Mouse (Mus musculus): Measurements from ENCODE around the gene Astl.
A peak's percentile ranks its signal among the peaks of the same experiment; 100 is the strongest.

Astl gene

DNA sequence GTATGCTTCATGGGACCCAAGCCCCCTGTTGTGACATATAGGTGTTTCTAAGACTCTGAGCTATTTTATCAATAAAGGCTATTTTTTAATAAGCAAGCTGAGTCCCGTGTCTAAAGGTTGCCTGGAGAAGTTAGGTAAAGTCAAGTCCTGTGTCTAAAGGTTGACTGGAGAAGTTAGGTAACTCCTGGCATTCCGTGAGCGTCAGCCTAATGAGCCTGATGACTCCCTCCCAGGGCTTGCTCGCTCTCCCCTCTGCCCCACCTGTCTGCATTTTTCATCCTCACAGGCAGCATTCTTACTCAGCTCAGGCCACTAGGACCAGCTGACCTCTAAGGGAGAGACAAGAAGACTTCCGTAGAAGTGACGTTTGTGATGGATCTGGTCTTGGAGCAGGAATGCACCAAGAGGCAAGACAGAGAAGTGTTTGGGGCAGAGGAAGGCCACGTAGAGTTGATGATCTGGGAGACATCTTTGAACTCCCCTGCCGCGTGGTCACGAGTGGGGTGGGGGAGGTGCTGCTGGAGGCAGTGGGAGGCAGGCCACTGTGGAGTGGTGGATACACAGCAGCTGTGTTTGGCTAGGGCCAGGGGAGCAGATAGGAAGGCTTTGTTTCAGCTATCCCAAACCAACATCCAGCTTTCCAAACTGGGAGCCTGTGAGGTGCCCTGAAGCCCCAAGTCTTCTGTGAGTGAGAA is 28.8 kb downstream of the Astl start:
- DNase-seq (ENCODE audit: low spot score) = no peak

DNA sequence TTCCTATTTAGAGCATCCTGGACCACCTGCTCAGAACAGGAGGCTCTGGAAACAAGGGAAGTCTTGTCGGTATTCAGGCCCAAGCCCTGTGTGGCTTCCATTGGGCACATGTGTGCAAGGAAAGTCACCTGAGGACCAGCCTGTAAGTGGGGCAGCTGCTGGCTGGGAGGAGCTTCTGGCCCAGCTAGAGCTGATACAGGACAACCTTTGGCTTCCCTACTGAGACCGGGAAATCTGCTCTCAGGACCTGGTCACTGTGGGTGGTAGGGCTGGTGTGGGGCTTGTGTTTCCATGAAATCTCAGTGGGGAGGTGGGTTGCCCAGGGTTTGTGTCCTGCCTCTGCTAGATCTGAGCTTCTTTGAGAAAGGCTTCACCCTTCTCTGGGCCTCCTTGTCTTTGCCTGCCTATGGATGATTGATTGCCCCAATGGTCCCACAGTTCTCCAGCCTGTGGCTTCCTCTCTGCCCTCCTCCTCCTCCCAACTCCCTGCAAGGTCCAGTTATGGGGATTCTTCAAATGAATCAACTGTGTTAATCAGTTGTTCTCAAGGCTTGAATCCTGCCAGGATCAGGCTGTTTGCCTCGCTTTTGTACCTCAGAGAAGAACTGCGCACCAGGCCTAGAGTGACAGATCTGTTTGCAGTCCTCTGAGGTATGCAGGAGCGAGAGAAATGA is 31.4 kb downstream of the Astl start:
- DNase-seq (ENCODE audit: low spot score) = no peak

DNA sequence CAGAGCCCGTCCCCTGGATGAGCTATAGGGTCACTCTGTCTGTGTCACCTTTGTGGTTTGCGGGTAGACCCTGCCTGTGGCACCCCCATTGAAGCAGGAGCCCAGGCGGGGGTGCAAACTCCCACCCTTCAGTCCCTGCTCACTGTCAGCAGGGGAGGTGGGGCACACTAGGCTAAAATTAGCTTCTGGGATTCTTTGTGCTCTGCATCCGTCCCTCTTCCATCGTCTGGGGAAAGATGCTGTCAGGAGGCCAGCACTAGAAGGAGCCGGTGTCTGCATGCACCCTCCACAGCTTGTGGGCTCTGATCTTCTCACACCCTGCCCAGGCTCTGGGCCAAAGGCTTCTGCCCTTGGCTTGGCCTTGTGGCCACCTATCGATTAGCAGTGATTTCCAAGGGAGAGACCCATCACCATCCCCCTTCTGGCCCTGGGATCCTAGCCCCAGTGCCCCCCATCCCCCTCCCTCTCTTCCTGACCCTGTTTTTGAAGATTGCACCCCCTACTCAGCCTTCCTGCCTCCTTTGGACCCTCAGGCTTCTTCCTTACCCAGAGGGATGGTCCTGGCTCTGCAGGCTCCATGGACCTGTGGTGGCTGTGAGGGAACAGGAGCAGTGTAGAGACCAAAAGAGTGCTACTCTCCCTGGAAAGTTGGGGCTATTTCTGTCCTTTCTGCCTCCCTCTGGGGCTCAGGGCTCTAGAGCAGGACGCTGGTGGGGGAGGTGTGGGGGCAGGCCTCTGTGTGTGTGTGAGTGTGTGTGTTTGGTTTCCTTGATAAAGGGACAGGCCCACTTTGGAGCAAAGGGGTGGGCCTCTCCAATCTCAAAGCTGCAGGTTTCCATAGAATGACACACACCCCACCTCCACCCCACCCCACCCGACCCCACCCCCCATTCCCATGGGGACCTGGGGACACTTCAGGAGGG is 32.4 kb downstream of the Astl start:
- DNase-seq (ENCODE audit: low spot score) = no peak

DNA sequence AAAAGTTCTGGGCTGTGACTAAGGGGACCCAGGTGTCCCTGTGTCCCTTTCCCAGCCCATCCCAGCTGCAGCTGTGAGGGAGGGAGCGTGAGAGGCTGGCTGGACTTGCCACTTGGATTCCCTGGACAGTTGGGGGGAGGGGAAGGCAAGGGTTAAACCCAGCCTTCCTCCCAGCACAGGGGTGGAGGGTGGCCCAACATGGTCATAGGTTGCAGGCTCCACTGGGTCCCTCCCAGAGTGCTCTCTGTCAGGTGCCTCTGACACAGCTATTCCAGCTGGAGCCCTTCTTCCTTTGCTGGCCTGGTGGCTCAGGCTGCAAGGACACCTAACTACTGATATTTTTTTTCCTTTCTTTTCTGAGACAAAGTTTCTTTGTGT is 33.0 kb downstream of the Astl start:
- DNase-seq (ENCODE audit: low spot score) = no peak

DNA sequence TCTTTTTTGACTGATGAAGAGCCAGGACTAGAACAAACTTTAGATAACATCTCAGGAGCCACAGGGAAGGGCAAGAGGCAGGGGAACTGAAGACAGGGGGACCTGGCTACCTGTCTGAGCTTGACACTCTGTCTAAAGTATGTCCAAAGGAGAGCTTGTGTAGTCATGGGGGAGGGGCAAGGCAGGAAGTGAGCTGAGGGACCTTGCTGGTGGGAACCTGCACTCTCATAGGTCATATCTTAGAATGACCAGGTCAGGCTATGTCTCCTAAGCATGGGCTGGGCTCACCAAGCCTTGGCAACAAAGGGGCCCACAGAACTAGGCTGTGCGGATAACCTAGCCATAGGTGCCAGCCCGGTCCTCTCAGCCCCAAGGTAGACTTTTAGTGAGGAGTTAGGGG is 33.6 kb downstream of the Astl start:
- no peak for DNase-seq (ENCODE audit: low spot score)

DNA sequence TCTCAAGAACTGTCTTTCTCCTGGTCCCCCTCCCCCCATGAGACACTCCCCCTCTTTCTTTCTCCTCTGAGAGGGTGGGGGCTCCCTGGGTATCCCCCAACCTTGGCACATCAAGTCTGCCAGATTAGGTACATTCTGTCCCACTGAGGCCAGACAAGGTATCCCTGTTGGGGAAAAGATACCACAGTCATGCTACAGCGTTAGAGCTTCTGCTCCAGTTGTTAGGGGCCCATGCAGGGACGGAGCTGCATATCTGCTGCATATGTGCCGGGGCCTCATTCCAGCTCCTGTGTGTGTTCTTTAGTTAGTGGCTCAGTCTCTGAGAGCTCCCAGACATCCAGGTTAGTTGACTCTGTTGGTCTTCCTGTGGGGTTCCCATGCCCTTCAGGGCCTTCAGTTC is 35.7 kb downstream of the Astl start:
- no peak for DNase-seq (ENCODE audit: low spot score)

DNA sequence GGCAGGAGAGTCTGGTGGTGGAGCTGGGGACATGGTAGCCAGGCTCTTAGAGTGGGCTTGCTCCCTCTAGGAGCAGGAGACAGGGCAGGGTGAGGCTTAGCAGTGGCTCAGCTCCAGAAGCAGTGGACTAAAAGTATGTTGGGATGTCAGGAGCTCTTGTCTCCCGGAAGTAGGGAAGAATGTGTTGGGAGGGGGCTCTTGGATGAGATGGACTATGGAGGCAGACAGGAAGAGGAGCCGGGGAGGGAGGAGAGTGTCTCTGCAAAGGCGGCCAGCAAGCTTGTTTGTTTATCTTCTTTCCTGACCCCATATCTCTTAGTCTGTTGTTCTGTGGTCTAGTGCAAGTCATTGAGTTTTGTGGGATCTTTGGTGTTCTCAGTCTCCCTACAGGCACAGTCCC is 36.6 kb downstream of the Astl start:
- DNase-seq (ENCODE audit: low spot score) = no peak

DNA sequence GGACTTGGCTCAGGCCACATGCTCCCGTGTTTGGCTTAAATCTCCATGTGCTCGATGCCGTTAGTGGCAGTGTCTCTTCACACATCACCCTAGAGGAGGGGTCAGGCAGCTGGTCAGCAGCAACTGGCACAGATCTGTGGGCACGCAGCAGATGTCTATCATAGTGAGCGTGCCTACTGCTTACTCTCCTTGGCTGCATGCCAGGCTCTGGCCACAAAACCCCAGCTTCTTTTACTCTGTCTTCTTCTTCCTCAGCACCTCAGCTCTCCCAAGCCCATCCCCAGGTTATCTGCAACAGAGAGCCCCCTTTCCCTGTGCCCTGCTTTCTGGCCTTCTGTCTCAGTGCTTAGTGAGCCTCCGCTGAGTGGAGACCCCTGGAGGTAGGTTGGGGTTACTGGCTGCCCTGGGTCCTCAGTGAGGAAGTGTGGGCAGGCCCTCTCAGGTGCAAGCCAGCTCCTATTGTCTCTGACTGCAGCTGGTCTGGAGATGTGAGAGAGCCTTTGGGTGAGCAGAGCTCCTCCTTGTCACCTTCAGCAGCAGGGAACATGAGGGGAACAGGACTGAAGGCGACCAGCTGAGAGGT is 37.4 kb downstream of the Astl start:
- peak; percentile 58 for DNase-seq (ENCODE audit: low spot score)

DNA sequence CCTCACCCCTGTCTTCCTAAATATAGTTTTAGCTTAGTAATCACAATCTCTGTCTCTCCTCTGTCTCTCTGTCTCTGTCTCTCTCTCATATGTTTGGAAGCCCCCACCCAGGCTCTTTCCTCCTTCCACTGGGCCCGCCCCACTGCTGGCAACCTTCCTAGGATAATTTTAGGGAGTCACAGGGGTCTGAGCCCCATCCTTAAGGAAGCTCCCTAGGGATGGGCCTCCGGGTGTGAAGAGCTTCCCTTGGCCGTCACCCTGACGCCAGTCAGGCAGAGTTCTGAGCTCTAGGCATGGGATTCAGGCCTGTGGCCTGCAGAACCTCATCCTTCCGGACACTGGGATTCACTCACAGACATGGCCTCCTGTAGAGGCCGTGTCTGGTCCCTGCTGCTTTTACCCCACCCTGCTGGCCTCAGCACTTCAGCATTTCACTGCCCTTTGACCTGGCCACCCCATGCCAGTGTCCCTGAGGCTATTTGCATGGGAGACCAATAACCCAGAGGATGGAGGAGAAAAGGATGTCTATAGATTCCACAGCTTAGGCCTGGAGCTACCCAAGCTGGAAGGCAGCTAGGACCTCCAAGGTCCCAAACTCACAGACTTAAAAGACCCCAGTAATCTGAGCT is 38.1 kb downstream of the Astl start:
- no peak for DNase-seq (ENCODE audit: low spot score)

DNA sequence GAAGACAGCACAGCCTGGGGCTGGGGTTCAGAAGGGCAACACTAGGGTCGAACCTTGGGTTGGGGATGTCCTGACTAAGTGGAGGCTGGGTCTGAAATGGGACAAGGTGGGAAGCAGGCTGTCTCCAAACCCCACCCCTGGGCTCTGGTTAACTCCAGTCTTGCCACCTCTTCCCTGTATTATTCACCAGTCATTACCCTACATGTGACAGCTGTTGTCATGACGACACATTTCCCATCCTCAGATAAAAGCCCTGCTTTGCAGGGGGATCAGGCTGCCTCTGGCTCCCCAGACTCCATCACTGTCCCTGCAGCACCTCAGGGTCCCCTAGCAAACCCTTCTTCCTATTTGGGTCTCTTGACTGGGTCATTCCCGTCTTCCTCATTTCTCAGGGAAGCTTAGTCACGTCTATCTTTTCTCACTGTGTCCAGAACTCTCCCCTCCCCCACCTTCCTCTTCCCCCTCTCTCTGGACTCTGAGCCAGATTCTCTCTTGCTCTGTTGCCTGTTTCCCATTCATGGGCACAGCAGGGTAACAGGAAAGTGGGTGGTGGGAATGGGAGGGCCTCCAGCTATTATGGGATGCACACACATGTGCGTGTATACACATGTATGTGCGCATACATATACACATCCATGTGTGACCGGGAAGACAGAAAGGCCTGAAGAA is 39.6 kb downstream of the Astl start:
- DNase-seq (ENCODE audit: low spot score) = peak; percentile 44

DNA sequence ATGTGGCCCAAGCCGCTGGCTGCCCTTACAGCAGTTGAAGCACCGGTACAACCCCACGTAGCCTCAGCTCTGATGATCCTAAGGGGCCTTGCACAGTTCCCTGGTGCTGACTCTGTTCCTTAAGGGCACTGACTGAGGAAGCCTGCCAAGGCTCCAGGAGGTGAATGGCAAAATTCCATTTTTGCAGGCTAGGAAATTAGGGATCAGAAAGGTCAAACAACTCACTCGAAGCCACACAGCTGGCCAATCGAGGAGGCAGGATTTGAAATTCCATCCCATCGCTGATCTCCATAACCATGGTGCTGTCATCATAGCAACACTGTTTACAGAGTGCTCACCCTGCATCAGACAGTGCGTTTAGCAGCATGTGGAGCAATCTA is 40.2 kb downstream of the Astl start:
- no peak for DNase-seq (ENCODE audit: low spot score)

DNA sequence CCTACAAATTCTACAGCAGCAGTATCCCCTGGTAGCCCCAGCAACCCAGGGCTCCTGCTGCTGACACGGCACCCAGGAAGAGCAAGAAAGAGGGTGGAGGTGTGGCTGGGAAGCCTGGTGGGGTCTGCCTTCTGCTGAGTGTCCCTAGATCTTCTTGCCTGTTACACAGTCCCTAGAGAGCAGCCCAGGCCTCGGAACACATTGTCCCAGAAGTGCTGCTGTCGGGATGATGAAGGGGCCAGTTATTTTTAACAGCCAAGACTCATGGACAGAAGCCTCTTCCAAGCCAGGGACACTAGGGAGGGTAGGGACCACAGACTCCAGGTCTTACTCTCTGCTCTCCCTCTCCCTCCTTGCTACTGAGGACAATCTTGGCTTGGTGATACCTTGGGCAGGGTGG is 40.8 kb downstream of the Astl start:
- no peak for DNase-seq (ENCODE audit: low spot score)

DNA sequence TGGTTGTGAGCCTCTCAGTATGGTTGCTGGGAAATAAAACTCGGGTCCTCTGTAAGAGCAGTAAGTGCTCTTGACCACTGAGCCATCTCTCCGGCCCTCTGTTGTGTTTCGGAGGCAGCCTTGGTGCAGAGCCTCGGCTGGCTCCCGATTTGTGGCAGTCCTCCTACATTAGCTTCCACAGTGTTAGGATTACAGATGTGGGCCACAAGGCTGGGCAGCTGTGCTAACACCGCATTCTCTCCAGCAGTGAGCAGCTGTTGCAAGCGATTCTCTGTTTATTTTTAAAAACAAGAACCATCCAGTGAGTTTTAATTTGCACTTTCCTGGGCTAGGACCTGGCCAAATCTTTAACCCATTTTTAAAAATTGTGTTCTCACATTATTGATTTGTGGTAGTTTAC is 45.4 kb downstream of the Astl start:
- no peak for DNase-seq (ENCODE audit: low spot score)

DNA sequence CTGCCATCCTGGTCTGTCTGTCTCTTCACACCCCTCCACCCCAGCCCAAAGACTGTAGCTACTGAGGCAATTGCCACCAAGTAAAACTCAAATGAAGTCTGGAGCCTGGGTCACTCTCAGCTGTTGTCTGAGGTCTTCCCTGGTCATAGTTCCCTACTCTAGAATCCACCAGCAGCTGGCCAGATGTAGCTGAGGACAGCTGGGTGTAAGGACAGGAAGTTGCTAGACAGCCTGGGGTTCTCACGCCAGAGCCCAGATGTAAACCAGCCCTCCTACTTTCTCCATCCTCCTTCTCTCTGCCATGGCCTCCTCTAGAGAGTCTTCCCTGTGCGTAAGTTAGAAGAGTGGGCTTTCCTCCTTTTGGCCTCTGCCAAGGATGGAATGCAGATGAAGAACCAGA is 49.1 kb downstream of the Astl start:
- no peak for DNase-seq (ENCODE audit: low spot score)

DNA sequence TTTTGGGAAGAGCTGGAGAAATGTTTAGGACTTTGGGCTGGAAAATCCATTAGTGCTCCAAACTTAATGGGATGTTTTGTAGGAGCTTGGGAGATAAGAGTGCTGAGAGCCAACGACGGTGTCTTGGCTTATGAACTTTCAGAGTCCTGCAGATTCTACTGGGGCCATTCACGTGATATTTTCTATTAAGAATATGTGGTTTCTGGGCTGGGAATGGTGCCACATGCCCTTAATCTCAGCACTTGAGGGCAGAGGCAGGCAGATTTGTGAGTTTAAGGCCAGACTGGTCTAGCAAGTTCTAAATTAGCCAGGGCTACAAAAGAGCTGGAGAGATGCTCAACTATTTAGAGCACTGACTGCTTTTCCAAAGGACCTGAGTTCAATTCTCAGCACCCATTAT is 51.9 kb downstream of the Astl start:
- DNase-seq (ENCODE audit: low spot score) = no peak

DNA sequence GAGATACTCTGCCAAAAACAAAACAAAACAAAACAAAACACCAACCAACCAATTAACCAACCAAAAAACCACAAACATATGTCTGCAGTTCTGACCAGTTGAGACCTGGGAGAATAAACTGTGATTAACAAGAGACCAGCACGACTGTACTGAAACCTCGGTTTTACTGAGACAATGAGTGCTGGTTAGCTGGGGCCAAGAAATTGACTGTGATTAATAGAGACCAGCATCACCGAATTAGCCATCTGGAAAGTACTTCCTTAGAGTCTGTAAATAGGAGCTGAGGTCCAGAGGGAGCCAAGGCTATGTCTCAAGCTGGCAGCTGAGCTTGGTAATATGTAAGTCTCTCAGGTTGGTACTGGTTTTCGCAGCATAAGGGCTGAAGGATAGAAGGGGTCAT is 52.4 kb downstream of the Astl start:
- DNase-seq (ENCODE audit: low spot score) = peak; percentile 72

DNA sequence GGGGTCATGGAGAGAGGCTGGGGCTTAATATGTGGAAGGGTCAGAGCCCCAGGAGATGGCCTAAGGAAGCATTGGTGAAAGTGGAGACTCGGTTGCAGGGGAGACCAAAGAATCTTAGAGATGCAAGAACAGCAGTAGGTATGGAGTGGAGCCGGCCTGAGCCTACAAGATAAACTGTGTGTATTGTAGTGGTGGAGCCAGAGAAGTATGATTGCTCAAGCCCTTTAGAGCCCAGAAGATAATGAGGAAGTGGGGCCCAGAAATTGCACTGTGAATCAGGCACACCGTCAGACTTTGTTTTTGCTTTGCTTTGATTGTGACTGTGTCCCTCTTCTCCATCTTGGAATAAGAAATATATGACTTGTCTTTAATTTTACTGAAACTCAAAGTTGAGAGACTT is 52.9 kb downstream of the Astl start:
- no peak for DNase-seq (ENCODE audit: low spot score)

DNA sequence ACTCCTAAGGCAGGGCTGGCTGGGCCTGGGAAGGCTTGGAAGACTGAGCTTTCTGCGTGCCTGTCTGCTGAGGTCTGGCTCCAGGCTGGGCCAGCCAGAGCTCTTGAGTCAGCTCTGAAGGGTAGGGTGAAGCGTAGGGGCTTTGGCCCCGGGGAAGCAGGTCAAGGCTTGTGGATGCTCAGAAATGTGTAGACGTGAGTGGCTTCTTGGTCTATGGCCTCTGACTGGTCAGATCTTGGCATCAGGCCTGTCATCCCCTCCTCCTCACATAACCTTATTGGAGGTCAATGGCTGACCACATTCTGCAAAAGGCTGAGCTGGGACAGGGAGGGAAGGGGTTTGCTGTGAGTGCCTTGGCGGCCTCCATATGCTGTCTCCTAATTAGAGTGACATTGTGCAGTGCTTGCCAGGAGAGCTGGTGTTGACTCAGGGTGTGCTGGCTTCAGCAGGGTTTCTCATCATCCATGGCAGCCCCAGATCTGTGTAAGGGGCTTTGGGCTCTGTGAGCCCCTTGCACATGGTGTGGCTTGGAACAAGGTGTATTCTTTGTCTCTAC is 56.2 kb downstream of the Astl start:
- peak; percentile 18 for DNase-seq (ENCODE audit: low spot score)

DNA sequence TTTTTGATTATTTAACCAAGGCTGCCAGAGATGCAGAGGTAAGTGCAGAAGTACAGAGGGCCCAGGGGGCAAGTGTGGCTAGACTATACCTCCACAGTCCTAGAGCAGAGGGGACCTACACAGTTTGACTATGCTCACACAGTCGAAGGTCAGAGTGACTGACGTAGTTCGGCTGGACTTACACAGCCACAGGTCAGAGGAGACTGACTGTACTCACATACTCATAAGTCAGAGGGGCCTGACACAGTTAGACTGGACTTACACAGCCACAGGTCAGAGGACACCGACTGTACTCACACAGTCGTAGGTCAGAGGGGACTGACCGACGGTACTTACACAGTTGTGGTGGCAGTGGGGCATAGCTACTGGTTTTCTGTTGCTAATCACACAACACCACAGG is 60.3 kb downstream of the Astl start:
- no peak for DNase-seq (ENCODE audit: low spot score)
